In genomic region chr2:158027855-158028353, GRCm38 (mm10) we compare ENCODE assay signal across 8 mouse cellular contexts. TPM values are rescaled to one million over a fixed set of nuclear protein-coding genes. Genes with fewer than 3 reads are reported as not detected.
DNase-seq lines count a peak whose midpoint lies in the region; ATAC-seq and TF ChIP-seq lines count a peak whose summit lies in the region.

No protein-coding gene starts in this region.

- peaks cover 35% of the 10 kb centered on the region for H3K4me1 ChIP-seq in heart, embryonic 12.5 days (replicated peaks)
- peaks cover 40% of the 10 kb centered on the region for H3K4me1 ChIP-seq in G1E (ENCODE audit: insufficient read depth, low read depth, low read length)
- H3K4me1 ChIP-seq in hindbrain, embryonic 12.5 days: peaks cover 29% of the 10 kb centered on the region
- peaks cover 44% of the 10 kb centered on the region for H3K4me1 ChIP-seq in midbrain, embryonic 10.5 days

- no peak for TF ChIP-seq CTCF in G1E (IDR thresholded peaks at IDR 0.05; ENCODE audit: low read depth, low read length)

- peak overlapping the region; percentile 88 for H3K4me3 ChIP-seq in heart, embryonic 12.5 days
- H3K4me3 ChIP-seq in G1E (ENCODE audit: low read depth, low read length): peak overlapping the region; percentile 79
- peak overlapping the region; percentile 91 for H3K4me3 ChIP-seq in hindbrain, embryonic 12.5 days
- peak overlapping the region; percentile 96 for H3K4me3 ChIP-seq in midbrain, embryonic 10.5 days

- WGBS in heart, embryonic 12.5 days: 2% methylated on average over 16 of the region's 16 CpGs
- 2% methylated on average over 16 of the region's 16 CpGs for WGBS in hindbrain, embryonic 12.5 days
- WGBS in midbrain, embryonic 10.5 days: 3% methylated on average over 16 of the region's 16 CpGs

- H3K27ac ChIP-seq in heart, embryonic 12.5 days (ENCODE audit: poor library complexity, severe bottlenecking): peak overlapping the region; percentile 95
- H3K27ac ChIP-seq in hindbrain, embryonic 12.5 days: peak overlapping the region; percentile 86
- peak overlapping the region; percentile 98 for H3K27ac ChIP-seq in midbrain, embryonic 10.5 days (replicated peaks)

- H3K9me3 ChIP-seq in heart, embryonic 12.5 days (replicated peaks): no peaks in the 10 kb centered on the region
- H3K9me3 ChIP-seq in G1E (replicated peaks): no peaks in the 10 kb centered on the region
- no peaks in the 10 kb centered on the region for H3K9me3 ChIP-seq in hindbrain, embryonic 12.5 days (replicated peaks)
- no peaks in the 10 kb centered on the region for H3K9me3 ChIP-seq in midbrain, embryonic 10.5 days (replicated peaks)

- H3K27me3 ChIP-seq in heart, embryonic 12.5 days (replicated peaks): no peaks in the 10 kb centered on the region
- no peaks in the 10 kb centered on the region for H3K27me3 ChIP-seq in G1E (ENCODE audit: insufficient read depth, low read length)
- no peaks in the 10 kb centered on the region for H3K27me3 ChIP-seq in hindbrain, embryonic 12.5 days
- H3K27me3 ChIP-seq in midbrain, embryonic 10.5 days (ENCODE audit: low read depth, poor library complexity, severe bottlenecking): no peaks in the 10 kb centered on the region

- H3K9ac ChIP-seq in heart, embryonic 12.5 days: peak overlapping the region; percentile 98
- peak overlapping the region; percentile 95 for H3K9ac ChIP-seq in hindbrain, embryonic 12.5 days

- no peak for ATAC-seq in heart, embryonic 12.5 days (ENCODE audit: insufficient number of reproducible peaks, low FRiP score)
- no peak; the same call in 1 of the 2 replicates for ATAC-seq in G1E (ENCODE audit: extremely low read depth, insufficient number of reproducible peaks, low FRiP score, poor library complexity, severe bottlenecking)
- no peak; the same call in none of the 2 replicates for ATAC-seq in hindbrain, embryonic 12.5 days (ENCODE audit: low FRiP score)

- peak overlapping the region; percentile 85 for H3K4me2 ChIP-seq in heart, embryonic 12.5 days
- peak overlapping the region; percentile 87 for H3K4me2 ChIP-seq in hindbrain, embryonic 12.5 days (replicated peaks)

- peaks cover 3% of the 10 kb centered on the region; the same call in 1 of the 2 replicates for H3K36me3 ChIP-seq in heart, embryonic 12.5 days
- peaks cover 39% of the 10 kb centered on the region for H3K36me3 ChIP-seq in G1E (replicated peaks)
- H3K36me3 ChIP-seq in hindbrain, embryonic 12.5 days: no peaks in the 10 kb centered on the region
- H3K36me3 ChIP-seq in midbrain, embryonic 10.5 days: peaks cover 25% of the 10 kb centered on the region

- no peak for DNase-seq in heart, postnatal 4 days
- peak; percentile 64 for DNase-seq in G1E (ENCODE audit: low spot score)
- DNase-seq in midbrain, embryonic 10.5 days (ENCODE audit: low spot score): no peak
- no peak for DNase-seq in urinary bladder, postnatal 4 days (ENCODE audit: low spot score in 2 of 2)
- DNase-seq in embryo, embryonic 10.5 days (ENCODE audit: low spot score): no peak
- DNase-seq in adrenal gland, postnatal 36 days: no peak

RNA-seq across cellular contexts. Expression of gene Tti1, which starts 0.3 kb away (rescaled TPM):
- polyA plus RNA-seq in heart, embryonic 12.5 days (2016; fragmentation: Nextera tagmentation; extraction: Ambion mirVana): 28.1 and 30.3 TPM in 2 replicates
- 10 to 100 TPM; 25.2 to 27.4 TPM for total RNA-seq in heart, postnatal 4 days (2021)
- total RNA-seq in G1E (2014; fragmentation: Nextera tagmentation): 39.7 and 40.0 TPM in 2 replicates
- 24.7 and 24.8 TPM in 2 replicates for total RNA-seq in G1E (2017)
- 3.9 and 9.4 TPM in 2 replicates for polyA plus RNA-seq in G1E (2012)
- 25.6 and 25.8 TPM in 2 replicates for polyA plus RNA-seq in hindbrain, embryonic 12.5 days (2016; fragmentation: Nextera tagmentation; extraction: Ambion mirVana)
- 41.6 and 43.4 TPM in 2 replicates for polyA plus RNA-seq in midbrain, embryonic 10.5 days (2016; fragmentation: Nextera tagmentation; extraction: Ambion mirVana)
- total RNA-seq in adrenal gland, postnatal 36 days (2021): 10 to 100 TPM; 19.8 to 23.1 TPM

RNA-seq across cellular contexts. Expression of gene Rprd1b, which starts 0.4 kb away (rescaled TPM):
- polyA plus RNA-seq in heart, embryonic 12.5 days (2016; fragmentation: Nextera tagmentation; extraction: Ambion mirVana): 32.4 and 36.8 TPM in 2 replicates
- 10 to 100 TPM; 29.0 to 36.3 TPM for total RNA-seq in heart, postnatal 4 days (2021)
- total RNA-seq in G1E (2014; fragmentation: Nextera tagmentation): 37.9 and 45.8 TPM in 2 replicates
- 25.6 and 28.7 TPM in 2 replicates for total RNA-seq in G1E (2017)
- polyA plus RNA-seq in G1E (2012): 36.2 and 49.0 TPM in 2 replicates
- 46.2 and 56.2 TPM in 2 replicates for polyA plus RNA-seq in hindbrain, embryonic 12.5 days (2016; fragmentation: Nextera tagmentation; extraction: Ambion mirVana)
- polyA plus RNA-seq in midbrain, embryonic 10.5 days (2016; fragmentation: Nextera tagmentation; extraction: Ambion mirVana): 56.6 and 60.8 TPM in 2 replicates
- 10 to 100 TPM; 29.2 to 37.1 TPM for total RNA-seq in adrenal gland, postnatal 36 days (2021)
